Mouse (Mus musculus): ENCODE results near the gene Kdf1. TPM values are rescaled to one million over a fixed set of nuclear protein-coding genes. Genes with fewer than 3 reads are reported as not detected.
"Not testable (repeated sequence)": the region's sequence is repeated elsewhere in the genome, so short reads cannot be mapped to it uniquely, and the experiment has no call there.

Gene Kdf1
- polyA plus RNA-seq, 1 experiment from 2014 or later = 9.7 TPM

DNA sequence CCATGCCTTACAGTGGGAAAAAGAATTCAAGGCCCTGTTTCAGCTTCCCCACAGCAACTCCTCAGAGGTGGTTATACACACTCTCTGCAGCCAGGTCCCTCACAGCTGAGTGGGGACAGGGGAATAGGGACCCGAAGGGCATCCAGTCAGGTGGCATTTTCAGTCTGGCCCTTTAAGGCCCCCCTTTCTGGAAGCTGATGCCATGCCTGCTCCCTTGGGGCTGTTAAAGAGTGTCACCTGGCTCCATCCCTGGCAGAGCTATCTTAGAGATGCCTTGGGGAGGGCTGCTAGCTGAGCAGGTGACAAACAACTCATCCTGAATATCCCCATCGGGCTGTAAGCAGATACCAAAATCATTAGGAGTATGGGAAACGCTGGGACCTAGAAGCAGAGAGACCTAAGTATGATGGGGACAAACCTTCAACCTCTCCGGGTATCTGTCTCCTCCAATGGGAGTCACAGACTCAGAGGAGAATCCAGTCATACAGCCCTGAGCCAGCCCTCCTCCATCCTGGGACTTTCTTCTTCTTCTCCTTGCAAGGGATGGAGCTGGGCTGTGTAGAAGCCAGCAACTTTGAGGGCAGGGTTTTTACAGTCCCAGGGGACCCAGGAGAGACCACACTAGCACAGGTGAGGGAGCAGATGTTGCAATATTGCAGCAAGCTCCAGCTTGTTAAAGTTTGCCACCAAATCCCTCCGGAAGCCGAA lies 21.9 kb upstream of the Kdf1 start:
- DNase-seq (ENCODE audit: low spot score) = no peak

DNA sequence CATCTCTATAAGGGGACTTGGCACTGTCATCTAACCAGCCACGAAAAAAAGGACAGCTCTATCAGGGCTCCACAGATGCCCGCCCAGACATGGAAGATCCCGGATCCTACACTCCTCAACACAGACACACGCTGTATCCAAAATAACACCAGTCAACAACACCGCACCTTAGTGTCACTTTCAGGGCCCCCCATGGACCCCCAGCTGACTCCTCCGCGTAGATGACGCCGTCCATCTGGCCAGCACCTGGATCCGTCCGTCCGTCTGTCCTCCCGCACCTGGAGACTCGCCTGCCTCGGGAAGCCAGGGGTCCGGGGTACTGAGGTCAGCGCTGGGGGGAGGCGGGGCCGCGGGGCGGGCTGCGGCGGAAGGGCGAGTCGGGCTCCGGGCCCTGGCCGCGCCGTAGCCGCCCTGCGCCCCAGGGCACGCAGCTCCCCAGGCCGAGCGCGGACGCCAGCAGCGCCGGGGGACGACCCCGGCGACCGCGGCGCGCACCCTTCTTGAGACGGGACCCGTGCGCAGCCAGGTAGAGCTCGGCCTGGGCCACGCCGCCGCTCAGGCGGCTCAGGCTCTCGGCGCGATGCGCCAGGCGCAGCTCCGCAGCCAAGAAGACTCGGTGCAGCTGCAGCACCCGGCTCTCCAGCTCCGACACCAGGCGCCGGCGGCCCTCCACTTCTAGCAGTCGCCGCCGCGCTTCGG lies 21.2 kb upstream of the Kdf1 start:
- DNase-seq (ENCODE audit: low spot score) = no peak

DNA sequence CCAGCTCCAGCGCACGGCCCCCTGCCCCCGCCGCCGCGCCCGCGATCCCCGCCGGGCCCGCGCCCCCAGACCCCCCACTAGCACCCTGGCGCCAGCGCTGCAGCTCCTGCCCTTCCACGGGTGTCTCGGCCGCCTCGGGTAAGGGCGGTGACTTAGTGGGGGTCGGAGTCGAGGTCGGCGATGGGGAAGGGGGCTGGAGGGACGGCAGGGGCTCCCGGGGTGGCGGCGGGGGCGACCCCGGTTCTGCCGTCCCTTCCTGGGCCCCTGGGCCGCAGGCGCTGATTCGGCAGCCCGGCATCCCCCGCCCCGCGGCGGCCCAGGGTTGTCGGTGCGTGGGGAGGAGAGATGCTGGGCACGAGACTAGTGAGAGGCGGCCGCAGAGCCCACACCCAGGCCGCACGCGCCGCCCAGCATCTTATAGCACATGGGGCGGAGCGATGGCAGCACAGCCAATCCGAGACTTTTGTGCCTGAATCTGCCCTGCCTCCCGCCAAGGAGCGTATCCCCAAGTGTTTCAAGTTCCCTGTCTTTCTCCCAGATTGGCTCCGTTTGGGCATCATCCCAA lies 20.5 kb upstream of the Kdf1 start, which contains the start of gene Trnp1:
Gene Trnp1 (minus strand): TSS at position 391 of the 565 bp plus-strand sequence.
- DNase-seq (ENCODE audit: low spot score) = peak; percentile 51

DNA sequence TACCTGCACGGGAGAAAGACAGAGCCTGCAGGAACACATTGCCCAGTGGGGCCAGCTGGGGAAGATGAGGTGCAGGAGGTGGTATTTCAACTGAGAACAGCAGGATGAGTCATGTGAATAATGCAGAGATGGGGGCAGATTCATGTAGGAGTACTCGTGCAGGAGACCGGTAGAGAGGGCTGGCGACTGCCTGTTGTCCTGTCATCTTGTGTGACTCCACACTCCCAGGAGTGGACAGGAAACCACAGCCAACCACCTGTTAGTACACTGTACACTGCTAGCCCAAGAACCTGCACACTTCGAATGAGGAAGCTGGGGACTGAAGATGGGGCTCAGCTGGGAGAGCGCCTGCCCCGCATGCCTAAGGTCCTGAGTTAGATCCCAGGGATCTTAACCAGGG lies 17.2 kb upstream of the Kdf1 start:
- DNase-seq (ENCODE audit: low spot score) = no peak

DNA sequence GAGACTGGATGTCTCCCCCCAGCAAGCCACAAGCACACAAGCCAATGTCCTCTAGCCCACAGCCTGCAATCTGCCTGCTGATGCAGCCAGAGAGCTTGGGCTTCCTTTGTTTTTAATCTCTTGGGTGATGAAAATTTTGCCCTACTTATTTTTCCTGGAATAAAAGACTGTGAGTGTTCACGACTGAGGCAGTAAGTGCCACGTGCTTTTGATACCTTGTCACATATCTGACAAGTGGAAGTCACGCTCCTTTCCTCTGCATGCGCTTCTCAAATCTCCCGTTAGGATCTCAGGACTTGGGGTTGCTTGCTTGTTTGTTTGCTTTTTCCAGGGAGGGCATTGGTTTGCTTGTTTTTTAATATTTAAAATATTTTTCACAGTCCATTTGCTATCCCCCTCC lies 14.5 kb upstream of the Kdf1 start:
- no peak for DNase-seq (ENCODE audit: low spot score)

DNA sequence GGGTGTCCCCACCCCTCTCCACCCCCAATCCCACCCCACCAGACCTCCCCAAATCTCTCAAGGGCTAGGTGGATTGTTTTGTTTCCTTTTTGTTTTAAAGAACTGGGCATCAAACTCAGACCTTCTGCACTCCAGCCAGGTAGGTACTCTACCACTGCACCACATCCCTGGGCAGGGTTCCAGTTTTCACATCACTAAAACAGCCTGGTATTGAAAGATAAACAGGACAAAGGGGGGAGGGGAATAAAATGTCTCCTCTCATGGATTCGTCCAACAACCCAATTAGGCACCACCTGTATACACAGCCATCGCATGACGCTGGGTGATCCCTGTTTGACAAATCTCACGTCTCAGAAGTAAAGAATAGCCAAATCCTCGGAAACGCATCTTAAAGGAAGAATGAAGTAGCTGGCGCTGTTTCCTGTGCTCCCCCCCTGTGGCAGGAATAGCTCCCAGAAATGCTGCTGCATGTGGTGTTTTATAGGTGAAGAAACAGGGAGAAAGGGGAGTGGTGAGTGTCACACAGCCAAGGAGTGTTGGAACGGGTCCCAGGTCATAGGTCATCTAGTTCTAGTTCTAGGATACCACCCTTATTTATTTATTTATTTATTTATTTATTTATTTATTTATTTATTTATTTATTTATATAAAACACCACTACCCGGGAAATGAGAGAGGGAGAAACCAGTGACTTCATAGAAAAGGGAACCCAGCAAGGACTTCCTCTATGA lies 13.8 kb upstream of the Kdf1 start:
- DNase-seq (ENCODE audit: low spot score) = no peak

DNA sequence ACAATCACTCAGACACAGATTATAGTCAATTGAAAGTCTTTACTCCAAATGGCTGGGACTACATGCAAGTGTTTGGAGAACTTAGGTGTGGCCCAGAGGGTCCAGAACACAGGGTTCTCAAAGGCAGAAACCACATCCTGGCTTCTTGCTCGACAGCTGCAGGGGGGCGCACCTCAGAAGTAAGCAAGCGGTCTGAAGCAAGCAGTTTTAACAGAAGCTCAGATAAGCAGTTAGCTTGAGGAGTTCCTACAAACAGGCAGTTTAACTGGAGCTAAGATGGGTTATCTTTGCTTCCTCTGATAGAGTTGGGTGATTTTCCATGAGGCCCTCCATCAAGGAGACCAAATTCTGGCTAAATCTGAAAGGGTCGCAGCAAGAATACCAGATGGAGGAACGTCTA lies 12.2 kb upstream of the Kdf1 start:
- DNase-seq (ENCODE audit: low spot score) = peak; percentile 88

DNA sequence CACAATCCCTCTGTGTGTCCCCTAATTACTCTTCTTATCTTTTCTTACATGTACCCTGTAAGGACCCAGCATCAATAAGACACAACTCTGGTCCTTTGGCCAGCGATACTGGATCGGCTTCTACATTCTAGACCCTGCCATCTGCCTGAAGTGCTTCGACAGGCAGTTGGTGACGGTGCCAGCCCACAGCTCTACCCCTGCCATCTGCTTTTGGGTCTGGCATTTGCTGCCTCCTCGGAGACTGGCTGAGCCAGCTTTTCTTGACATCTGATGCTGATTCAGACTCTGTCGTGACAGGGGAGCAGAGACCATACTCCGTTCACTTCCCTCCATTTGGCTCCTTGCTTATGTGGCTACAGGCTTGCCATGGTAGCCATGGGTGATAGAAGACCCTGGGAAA lies 9.8 kb upstream of the Kdf1 start:
- no peak for DNase-seq (ENCODE audit: low spot score)

DNA sequence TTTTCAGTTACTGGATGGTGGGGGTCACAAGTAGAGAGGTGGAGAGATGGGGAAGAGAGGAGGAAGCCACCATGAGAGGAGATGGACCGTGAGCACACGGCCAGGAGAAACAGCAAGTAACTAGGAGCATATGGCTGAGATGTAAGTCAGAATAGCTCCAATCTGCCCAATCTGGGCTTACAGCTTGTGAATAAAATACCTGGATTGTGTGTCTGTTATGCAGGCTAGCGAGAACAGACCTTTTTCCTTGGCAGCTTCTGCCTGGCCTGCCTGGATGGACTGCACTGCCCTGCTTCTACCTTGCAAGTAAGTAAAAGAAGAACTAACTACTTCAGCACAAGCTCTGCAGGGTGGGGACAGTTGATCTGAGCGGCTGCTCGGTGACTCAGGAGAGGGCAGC lies 7.7 kb upstream of the Kdf1 start:
- DNase-seq (ENCODE audit: low spot score) = no peak

DNA sequence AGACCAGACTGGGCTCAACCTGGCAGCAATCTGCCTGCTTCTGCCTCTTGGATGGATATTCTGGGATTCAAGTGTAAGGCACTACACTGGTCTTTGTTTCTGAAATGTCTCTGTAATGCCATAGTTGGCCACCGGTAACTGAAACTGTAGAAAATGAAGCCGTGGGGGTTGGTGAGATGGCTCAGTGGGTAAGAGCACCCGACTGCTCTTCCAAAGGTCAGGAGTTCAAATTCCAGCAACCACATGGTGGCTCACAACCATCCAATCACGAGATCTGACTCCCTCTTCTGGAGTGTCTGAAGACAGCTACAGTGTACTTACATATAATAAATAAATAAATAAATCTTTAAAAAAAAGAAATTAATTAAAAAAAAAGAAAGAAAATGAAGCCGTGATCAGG lies 6.3 kb upstream of the Kdf1 start:
- not testable (repeated sequence) for DNase-seq (ENCODE audit: low spot score)

DNA sequence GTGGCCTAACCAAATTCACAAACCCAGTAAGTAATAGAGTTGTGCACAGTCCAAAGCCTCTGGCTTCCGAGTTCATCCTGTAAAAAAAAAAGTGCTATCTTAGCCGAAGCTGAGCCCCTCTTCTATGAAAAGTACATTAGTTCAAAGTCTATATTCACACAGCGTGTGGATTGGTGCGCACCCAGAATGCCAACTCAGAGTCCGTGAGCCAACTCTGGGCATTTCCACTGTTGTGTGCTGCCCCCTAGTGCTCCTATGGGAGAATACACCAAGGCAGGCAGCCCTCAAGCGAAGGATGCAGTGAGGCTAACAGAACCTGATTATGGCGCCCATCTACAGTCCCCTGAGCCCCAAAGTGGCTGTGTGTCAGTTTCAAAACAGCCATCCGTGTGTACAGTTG lies 5.8 kb upstream of the Kdf1 start:
- peak; percentile 85 for DNase-seq (ENCODE audit: low spot score)

DNA sequence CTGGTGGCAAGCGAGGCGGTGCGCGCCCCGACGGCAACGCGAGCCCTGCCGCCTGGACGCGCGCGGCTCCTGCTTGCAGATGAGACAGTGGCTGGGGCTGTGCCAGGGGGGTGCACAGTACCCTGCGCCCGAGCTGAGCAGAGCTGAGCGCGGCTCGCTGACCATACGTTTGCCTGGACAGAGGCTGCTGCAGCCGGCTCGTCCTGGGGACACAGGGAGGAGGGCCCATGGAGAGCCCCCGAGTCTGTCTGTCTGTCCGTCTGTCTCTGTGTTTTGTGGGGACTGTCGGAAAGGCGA lies 554 bp downstream of the Kdf1 start:
- no peak for DNase-seq (ENCODE audit: low spot score)

DNA sequence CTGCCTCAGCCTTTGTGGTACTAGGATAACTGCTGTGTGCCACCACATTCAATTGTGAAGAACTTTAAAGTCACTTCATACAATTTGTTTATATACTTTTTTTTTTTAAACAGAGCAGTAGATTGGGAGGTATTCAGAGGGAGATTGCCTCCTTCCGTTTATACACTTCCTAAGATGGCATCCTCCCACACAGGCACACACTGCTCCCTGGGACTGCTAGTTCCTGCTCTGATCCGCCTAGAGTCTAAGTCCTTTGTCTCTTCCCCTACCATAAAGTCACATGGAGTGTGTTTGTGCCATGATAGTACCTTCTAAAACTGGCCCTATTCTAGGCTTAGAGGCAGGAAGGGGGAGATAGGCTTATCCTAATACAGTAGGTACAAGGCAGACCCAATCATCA lies 2.7 kb downstream of the Kdf1 start:
- DNase-seq (ENCODE audit: low spot score) = no peak

DNA sequence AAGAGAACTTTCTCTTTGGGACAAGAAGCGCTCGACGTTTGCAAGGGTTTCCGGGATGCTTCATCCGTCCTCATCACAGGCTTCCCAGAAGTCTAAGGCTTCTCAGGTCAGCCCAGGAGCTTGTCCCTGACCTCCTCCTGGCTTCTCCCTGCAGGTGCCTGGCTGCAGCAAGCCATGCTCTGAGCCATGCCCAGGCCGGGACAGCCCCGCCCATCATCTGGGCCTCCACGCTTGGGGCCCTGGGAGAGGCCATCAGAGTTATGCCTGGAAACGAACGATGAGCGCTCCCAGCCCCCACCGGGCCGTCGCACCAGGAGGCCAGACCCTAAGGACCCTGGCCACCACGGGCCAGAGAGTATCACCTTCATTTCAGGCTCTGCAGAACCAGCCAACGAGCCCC lies 9.0 kb downstream of the Kdf1 start:
- DNase-seq (ENCODE audit: low spot score) = no peak

DNA sequence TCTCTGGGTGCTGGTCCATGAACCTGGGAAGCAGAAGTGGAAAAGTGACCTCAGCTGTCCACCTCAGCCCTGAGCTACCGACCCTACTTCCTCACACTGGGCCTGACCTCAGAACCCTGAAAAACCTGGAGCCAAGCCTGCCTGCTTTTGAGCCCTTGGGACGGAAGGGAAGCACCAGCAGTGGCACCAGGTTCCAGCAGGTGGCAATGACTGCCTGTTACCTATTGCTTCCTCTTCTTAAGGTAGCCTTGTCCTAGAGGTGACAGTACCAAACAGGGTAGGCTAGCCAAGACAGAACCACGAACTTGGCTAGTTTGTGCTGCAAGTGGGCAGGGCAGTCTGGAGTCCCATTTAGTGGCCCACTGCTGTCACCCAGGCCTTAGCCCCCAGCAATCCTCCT lies 14.0 kb downstream of the Kdf1 start:
- DNase-seq (ENCODE audit: low spot score) = no peak

DNA sequence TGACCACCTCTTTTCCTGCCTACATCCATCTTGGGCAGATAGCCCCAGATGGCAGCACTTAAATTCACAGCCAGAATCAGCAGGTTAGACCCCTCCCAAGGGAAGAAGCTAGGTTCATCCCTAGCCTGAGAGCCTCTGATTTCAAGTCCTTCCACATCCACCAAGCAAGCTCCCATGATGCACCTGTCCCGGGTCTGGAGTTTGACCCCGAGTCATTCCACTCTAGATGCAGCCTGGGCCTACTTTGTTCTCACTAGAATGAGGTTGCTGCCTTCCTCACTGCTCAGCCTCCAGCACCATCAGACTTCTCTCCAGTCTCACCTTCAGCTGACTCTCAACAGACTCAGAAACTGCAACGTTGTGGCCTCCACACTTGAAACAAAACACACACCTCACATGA lies 17.3 kb downstream of the Kdf1 start:
- DNase-seq (ENCODE audit: low spot score) = no peak

DNA sequence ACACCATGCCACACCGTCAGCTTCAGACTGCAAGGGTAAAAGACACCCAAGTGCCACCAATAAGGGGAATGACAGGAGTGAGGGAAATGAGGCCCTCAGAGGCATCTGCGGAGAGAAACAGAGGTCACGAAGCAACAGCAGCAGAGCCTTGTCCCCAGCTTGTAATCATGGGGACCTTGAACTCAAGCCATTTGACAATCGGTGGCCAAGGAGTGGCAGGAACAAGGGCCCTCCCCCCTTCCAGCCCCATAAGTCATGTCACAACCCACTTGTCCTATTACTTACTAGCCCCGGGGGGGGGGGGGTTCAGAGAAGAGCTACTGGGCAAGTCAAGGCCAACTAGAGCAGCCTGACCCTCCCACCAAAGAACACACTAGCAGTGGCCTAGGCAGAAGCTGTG lies 17.9 kb downstream of the Kdf1 start:
- no peak for DNase-seq (ENCODE audit: low spot score)

DNA sequence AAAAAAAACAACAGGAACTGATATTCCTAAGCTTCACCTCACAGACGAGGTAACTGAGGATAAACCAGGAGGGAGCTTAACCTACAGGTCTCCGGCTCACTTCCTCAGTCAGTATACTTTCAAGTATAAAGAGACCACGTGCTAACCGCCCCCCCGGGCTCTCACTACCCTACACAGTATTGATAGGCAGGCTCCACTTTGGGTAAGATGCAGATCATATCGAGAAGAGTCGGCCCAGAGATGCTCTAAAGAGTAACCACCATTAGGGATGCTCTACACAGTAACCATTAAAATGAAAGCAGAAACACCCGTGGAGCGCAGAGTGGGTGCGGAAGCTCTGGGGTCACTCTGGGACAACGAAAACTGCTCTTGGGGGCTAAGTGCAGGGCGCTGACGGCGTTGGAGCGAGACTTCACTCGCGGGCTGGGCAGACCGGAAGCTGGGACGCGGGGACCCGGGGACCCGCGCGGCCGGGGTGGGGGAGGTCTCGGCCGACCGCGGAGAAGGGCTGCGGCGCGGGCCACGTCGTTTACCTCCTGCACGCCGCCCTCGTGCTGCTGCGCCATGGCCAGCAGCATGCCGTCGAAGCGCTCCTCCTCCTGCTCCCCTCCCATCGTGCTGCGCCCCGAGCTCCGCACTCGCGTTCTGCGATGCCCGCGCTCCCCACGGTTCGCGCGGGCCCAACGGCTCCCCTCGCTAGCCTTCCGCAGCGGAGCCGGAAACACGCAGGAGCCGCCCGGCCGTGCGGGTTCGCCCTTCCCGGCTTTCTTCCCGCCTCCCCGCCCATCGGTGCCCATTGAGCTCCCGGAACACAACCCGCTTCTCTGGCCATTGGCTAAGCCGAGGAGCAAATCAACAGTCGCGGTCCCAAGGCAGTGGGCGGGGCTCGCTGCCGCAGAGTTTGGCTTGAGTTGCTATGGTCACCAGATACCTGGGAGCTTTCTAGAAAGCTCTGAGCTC lies 26.8 kb downstream of the Kdf1 start, which contains the start of gene Nudc:
Gene Nudc (minus strand): TSS at position 725 of the 960 bp plus-strand sequence.
- DNase-seq (ENCODE audit: low spot score) = peak; percentile 96

DNA sequence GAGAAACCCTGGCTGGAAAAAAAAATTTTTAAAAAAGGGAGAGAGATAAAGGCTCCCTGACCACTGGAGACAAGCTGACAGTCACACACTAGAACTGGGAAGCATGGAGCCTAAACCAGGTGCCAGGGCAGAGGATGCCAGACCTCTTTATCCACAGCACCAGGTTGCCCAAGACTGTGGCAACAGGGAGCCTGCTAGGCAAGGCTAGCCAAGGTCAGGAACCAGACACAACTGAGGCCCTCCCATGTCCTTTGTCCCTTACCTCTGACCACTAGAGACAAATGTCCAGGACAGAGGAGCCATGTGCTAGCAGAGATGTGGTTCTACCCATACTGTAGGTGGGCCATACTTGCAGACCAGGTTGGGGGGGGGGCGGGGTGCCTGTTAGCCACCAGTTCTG lies 33.3 kb downstream of the Kdf1 start:
- DNase-seq (ENCODE audit: low spot score) = no peak

DNA sequence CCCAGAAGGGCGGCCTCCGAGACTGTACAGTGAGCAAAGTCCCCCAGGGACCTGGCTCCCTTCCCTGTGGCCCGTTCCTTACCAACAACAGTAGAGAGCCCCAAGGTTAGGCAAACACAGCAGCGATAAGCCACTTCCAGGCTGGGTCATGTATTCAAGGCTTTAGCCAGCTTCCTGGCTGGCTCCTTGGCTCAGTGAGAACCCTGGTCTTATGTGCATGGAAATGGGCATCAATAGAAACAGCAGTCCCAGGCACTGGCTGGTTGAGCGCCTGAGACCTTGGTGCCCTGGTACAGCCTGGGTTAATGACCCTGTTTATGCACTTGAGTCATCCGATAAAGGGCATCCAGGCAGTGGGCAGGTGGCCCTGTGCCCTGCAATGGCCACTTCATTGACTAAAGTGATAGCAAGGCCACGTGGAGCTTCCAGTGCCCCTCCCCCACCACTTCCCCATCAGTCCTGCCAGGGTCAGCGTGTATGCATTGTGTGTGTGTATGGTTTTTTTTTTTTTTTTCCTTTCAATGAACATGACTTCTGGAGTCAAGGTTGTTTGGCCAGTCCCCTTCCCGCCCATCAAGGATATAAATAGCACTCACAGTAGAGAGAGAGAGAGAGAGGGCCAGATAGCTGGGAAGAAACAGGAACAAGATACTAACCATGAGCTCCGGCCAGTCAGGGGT lies 34.1 kb downstream of the Kdf1 start, which contains the start of gene Nr0b2:
Gene Nr0b2 (plus strand): TSS at position 609 of the 680 bp plus-strand sequence.
- DNase-seq (ENCODE audit: low spot score) = no peak
